Mouse (Mus musculus): ENCODE results near the gene Magt1. TPM values are rescaled to one million over a fixed set of nuclear protein-coding genes. Genes with fewer than 3 reads are reported as not detected.

Gene Magt1
- total and polyA plus RNA-seq, 2 experiments from 2014 or later, result 14.5 to 23.6 TPM

DNA sequence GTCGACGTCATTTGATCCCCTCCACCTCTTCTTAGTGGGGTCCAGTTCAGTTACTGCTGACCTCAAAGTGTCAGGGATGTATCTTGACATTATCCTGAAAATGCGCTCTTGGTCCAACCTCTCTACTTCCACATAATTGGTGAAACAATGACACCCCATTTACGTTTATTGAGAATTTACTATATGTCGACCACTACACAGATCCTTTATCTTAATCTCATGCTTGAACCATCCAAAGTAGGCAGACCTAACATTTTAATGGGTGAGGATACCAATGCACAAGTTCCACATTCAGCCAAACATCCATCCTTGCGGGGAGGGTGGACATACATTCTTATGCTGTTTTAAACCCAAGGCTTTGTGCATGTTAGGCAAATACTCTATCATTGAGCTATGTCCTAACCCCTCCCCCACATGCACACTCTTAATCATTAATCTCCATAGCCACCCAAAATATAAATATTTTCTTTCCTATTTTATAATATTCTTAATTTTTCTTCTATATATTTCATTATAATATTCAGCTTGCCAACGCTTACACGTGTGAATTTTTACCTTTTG lies 82.1 kb downstream of the Magt1 start:
- DNase-seq (ENCODE audit: low spot score) (no peak), ATAC-seq (ENCODE audit: low FRiP score) (peak; percentile 44; the same call in 1 of the 2 replicates)
- no peaks in the 10 kb centered on the region for H3K9me3 ChIP-seq (ENCODE audit: low read length)
- peak overlapping the region; percentile 61; the same call in 1 of the 2 replicates for H3K4me3 ChIP-seq (ENCODE audit: low read depth, low read length)
- no peak for TF ChIP-seq CTCF (IDR thresholded peaks at IDR 0.05)
- 0 out of 2 replicates have a peak overlapping the region, but pooled peaks have one; percentile 15 for H3K4me2 ChIP-seq (ENCODE audit: low read depth, low read length, poor library complexity, severe bottlenecking)
- no peaks in the 10 kb centered on the region for H3K36me3 ChIP-seq (ENCODE audit: insufficient read depth, low read length)
- H3K27ac ChIP-seq (ENCODE audit: low read depth, low read length), result peak overlapping the region; percentile 96
- no peak overlapping the region for H3K9ac ChIP-seq (replicated peaks; ENCODE audit: low read length, poor library complexity, severe bottlenecking)
- 37% methylated on average over 8 of the region's 8 CpGs for WGBS
- H3K27me3 ChIP-seq (ENCODE audit: insufficient read depth, low read length), result no peaks in the 10 kb centered on the region
- H3K4me1 ChIP-seq (ENCODE audit: insufficient read depth, low read length), result no peaks in the 10 kb centered on the region

DNA sequence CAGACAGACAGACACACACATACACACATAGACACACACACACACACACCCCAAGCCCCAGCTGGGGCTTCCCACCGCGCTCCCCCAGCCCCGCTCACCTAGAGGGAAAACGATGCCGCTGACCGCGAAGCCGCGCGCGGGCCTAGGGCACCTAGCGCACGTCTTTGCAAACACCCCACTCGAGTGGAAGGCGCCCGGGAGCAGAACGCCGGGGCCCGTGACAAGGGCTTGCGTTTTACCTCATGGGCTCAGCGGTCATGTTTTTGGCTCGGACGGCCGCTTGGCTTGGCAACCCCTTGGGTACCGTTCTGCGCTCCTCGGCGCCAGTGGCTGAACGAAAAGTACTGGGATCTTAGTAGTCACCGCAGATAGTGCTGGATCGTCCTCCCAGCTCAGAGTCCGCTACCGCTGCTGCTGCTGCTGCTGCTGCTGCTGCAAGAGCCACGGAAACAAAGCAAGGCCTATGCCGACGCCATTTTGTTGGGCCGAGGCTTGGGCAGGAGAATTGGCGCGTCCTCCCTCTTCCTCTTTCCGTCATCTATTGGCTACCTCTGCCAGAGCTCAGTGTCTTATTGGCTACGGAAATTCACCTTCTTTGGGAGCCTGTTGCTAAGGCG lies 82.7 kb downstream of the Magt1 start, which contains the start of gene Atrx:
Atrx (minus strand) TSS at position 543 of the 617 bp plus-strand sequence.
- Histone ChIP-seq H3K9ac (replicated peaks; ENCODE audit: low read length, poor library complexity, severe bottlenecking) (peak within 1 kb of the TSS; percentile 87), H3K4me1 (ENCODE audit: insufficient read depth, low read length) (no peaks in the 10 kb centered on the region), H3K36me3 (ENCODE audit: insufficient read depth, low read length) (no peaks in the 10 kb centered on the region), H3K27me3 (ENCODE audit: insufficient read depth, low read length) (no peaks in the 10 kb centered on the region), H3K9me3 (ENCODE audit: low read length) (no peaks in the 10 kb centered on the region), H3K4me3 (ENCODE audit: low read depth, low read length) (peak within 1 kb of the TSS; percentile 61), H3K27ac (ENCODE audit: low read depth, low read length) (peak within 1 kb of the TSS; percentile 96), H3K4me2 (ENCODE audit: low read depth, low read length, poor library complexity, severe bottlenecking) (peak within 1 kb of the TSS; percentile 41)
- DNase-seq (ENCODE audit: low spot score), result peak; percentile 92
- WGBS, result 15% methylated on average over 42 of the region's 42 CpGs
- no peak for TF ChIP-seq CTCF (IDR thresholded peaks at IDR 0.05)
- ATAC-seq (ENCODE audit: low FRiP score), result peak; percentile 96

DNA sequence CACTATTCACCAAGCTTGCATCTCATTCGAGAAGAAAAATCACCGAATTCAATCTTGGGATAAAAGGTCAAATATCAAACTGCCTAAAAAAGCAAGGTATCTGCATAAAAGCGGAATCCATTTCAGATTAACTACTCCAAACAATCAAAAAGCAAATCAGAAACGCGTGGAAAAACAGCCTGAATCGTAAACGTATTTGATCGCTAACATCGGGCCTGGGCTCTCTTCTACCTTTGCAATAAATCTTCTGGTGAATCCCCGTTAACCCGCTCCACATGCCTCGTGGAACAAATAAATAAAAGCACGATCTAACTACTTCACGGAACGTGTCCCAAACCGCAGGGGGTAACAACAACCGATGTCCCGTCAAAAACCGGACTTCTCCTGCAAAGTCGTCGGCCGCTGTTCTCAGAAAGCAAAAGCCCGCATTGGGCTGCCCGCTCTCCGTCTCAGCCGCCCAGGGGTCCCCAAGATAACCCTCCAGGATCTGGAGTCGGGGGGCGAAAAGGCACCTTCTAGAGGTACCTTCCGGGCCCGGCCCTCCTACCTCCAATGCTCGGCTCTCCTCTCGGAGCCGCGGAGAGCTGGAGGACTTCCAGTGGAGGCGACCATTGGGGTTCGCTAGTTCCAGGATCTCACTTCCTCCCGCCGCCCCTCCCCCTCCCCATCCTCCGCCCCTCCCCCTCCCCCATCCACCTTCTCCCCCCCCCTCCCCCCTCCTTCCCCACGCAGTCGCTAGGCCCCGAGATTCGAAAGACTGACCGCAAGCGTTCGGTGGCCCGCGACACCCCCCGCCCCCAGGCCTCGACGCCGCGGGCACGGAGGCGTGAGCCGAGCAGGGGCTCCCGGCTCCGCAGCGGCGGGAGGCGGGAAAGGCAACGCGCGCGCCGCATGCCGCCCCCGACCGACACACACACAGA lies 83.5 kb downstream of the Magt1 start:
- 26% methylated on average over 34 of the region's 69 CpGs for WGBS
- no peaks in the 10 kb centered on the region for H3K4me1 ChIP-seq (ENCODE audit: insufficient read depth, low read length)
- peak overlapping the region; percentile 61 for H3K4me3 ChIP-seq (ENCODE audit: low read depth, low read length)
- no peaks in the 10 kb centered on the region for H3K36me3 ChIP-seq (ENCODE audit: insufficient read depth, low read length)
- peak overlapping the region; percentile 87 for H3K9ac ChIP-seq (replicated peaks; ENCODE audit: low read length, poor library complexity, severe bottlenecking)
- H3K4me2 ChIP-seq (ENCODE audit: low read depth, low read length, poor library complexity, severe bottlenecking), result peak overlapping the region; percentile 41
- peak overlapping the region; percentile 96 for H3K27ac ChIP-seq (ENCODE audit: low read depth, low read length)
- H3K27me3 ChIP-seq (ENCODE audit: insufficient read depth, low read length), result no peaks in the 10 kb centered on the region
- TF ChIP-seq CTCF (IDR thresholded peaks at IDR 0.05), result no peak
- ATAC-seq (ENCODE audit: low FRiP score) (peak; percentile 55; the same call in 1 of the 2 replicates), DNase-seq (ENCODE audit: low spot score) (peak; percentile 14)
- H3K9me3 ChIP-seq (ENCODE audit: low read length), result no peaks in the 10 kb centered on the region

GRCm38 (mm10) chrX:105926121-105926735 lies 85.5 kb downstream of the Magt1 start:
- no peak for TF ChIP-seq CTCF (IDR thresholded peaks at IDR 0.05)
- Histone ChIP-seq H3K27ac (ENCODE audit: low read depth, low read length) (no peak overlapping the region), H3K9me3 (ENCODE audit: low read length) (no peaks in the 10 kb centered on the region), H3K36me3 (ENCODE audit: insufficient read depth, low read length) (no peaks in the 10 kb centered on the region), H3K4me2 (ENCODE audit: low read depth, low read length, poor library complexity, severe bottlenecking) (peak overlapping the region; percentile 41), H3K27me3 (ENCODE audit: insufficient read depth, low read length) (no peaks in the 10 kb centered on the region), H3K4me1 (ENCODE audit: insufficient read depth, low read length) (no peaks in the 10 kb centered on the region), H3K9ac (replicated peaks; ENCODE audit: low read length, poor library complexity, severe bottlenecking) (no peak overlapping the region), H3K4me3 (ENCODE audit: low read depth, low read length) (peak overlapping the region; percentile 61; the same call in 1 of the 2 replicates)
- WGBS, result 67% methylated on average over 12 of the region's 12 CpGs
- ATAC-seq (ENCODE audit: low FRiP score), result no peak
- DNase-seq (ENCODE audit: low spot score), result no peak

DNA sequence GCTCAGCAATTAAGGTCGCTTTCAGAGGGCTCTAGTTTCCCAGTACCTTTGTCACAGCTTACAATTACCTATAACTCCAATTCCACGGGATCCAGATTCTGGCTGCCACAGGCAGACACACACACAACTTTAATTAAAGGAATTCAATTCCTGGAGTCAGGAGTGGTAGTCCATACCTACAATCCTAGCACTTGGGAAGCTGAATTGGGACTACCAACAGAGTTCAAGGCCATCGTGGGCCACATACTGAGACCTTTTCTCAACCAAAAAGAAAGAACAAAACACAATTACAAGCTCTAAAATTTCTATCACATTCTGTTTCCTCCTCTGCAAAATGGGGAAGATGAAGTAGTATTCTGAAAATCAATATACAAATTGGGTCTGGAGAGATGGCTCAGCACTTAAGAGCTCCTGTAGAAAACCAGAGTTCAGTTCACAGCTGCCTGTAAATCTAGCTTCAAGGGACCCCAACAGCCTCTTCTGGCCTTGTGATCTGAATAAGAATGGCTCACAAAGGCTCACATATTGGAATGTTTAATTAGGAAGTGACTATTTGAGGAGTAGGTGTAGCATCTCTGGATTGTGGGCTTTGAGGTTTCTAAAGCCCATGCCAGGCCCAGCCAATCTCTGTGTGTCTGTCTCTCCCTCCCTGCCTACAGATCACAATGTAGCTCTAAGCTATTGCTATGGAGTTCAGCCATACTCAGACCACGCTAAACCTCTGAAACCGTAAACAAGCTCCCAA lies 87.2 kb downstream of the Magt1 start:
- H3K9ac ChIP-seq (replicated peaks; ENCODE audit: low read length, poor library complexity, severe bottlenecking), result no peak overlapping the region
- no peaks in the 10 kb centered on the region for H3K9me3 ChIP-seq (ENCODE audit: low read length)
- 87% methylated on average over 5 of the region's 5 CpGs for WGBS
- H3K27me3 ChIP-seq (ENCODE audit: insufficient read depth, low read length), result no peaks in the 10 kb centered on the region
- H3K4me1 ChIP-seq (ENCODE audit: insufficient read depth, low read length), result no peaks in the 10 kb centered on the region
- H3K36me3 ChIP-seq (ENCODE audit: insufficient read depth, low read length), result no peaks in the 10 kb centered on the region
- H3K4me3 ChIP-seq (ENCODE audit: low read depth, low read length), result no peak overlapping the region
- H3K4me2 ChIP-seq (ENCODE audit: low read depth, low read length, poor library complexity, severe bottlenecking), result no peak overlapping the region
- H3K27ac ChIP-seq (ENCODE audit: low read depth, low read length), result no peak overlapping the region
- TF ChIP-seq CTCF (IDR thresholded peaks at IDR 0.05), result no peak
- DNase-seq (ENCODE audit: low spot score), result no peak
- no peak for ATAC-seq (ENCODE audit: low FRiP score)

Measured in midbrain, postnatal 0 days (tissue).